Mouse (Mus musculus) CH12.LX (cell line): ENCODE results near the gene Kdm4d.

ENCODE experiments used
- BHLHE40 ChIP-seq: IDR thresholded peaks from 2 replicates; pipeline ENCODE4 v1.6.1; 2011; ENCODE audit warnings: mild to moderate bottlenecking, low read depth, low read length, improper control_type of control experiment
- CTCF ChIP-seq, 2 experiments: IDR thresholded peaks in 1 of 2; conservative IDR thresholded peaks in 1 of 2; 2 replicates each; pipeline ENCODE4 v1.5.1; 2011 to 2012; ENCODE audit warnings: low read depth in 2 of 2, low read length in 2 of 2, improper control_type of control experiment in 1 of 2, inconsistent platforms in 1 of 2, mild to moderate bottlenecking in 1 of 2, moderate library complexity in 1 of 2
- EP300 ChIP-seq: IDR thresholded peaks from 2 replicates; pipeline ENCODE4 v1.6.1; 2011; ENCODE audit warnings: low read length, improper control_type of control experiment
- GABPA ChIP-seq: IDR thresholded peaks from 2 replicates; pipeline ENCODE4 v1.6.1; 2012; ENCODE audit warnings: low read depth, low read length, improper control_type of control experiment, inconsistent platforms; ENCODE audit not compliant: insufficient replicate concordance
- HCFC1 ChIP-seq: IDR thresholded peaks from 2 replicates; pipeline ENCODE4 v1.6.1; 2012; ENCODE audit warnings: low read depth, mild to moderate bottlenecking, inconsistent platforms, low read length, improper control_type of control experiment
- POLR2A ChIP-seq: IDR thresholded peaks from 2 replicates; pipeline ENCODE4 v1.6.1; 2011; ENCODE audit warnings: low read depth, mild to moderate bottlenecking, improper control_type of control experiment, low read length
- POLR2AphosphoS2 ChIP-seq: IDR thresholded peaks from 2 replicates; pipeline ENCODE4 v1.6.1; 2011; ENCODE audit warnings: low read depth, low read length, improper control_type of control experiment

DNA sequence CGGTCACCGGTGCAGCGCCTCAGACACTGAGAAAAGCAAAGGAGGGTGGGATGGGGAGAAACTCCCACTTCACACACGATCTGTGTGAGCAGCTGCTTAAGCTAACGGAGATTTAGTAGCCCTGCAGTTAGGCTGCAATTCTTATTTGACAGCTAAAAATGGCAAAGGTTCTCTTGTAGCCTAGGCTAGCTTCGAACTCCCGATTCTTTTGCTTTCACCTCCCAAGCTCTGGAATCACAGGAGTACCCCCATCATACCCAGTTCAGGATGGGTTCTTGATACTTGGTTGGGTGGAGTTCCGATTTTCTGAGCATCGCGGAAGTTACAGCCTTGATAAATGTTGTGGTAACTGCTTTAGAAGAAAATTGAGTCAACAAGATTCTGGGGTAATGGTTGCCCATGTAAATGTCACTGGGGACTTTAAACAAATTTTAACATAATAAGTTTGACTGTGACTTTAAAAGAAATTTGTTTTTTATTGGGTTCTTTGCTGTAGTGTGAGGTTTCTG, 688 bp upstream of the Kdm4d start:
- no peak for TF ChIP-seq CTCF (conservative IDR thresholded peaks at IDR 0.05 in 1 of 2, IDR thresholded peaks at IDR 0.05 in 1 of 2; ENCODE audit: low read depth in 2 of 2, low read length in 2 of 2)
- TF ChIP-seq HCFC1 = no peak
- TF ChIP-seq EP300 = no peak
- TF ChIP-seq POLR2A = no peak
- TF ChIP-seq GABPA = no peak
- no peak for TF ChIP-seq POLR2AphosphoS2
- no peak for TF ChIP-seq BHLHE40
